Mouse (Mus musculus) Muller cell, postnatal 12 days (primary cell): ENCODE measurements at regions not wholly inside any gene's neighbourhood (a gene's known extent, or its start where the extent isn't known, plus 50 kb on each side); places are given as distances from the start of the nearest gene placed in this dataset.

Experiments used
- DNase-seq: peaks from one replicate; pipeline ENCODE4 v3.0.0-alpha.2; 2015; ENCODE audit errors: inconsistent ontology term

- DNase-seq = no peak
Observed at GRCm38 (mm10) chr3:50939602-50940001, 284.6 kb upstream of the Noct start.

- DNase-seq = no peak
Observed at GRCm38 (mm10) chr3:50940656-50941055, 283.6 kb upstream of the Noct start.

DNA sequence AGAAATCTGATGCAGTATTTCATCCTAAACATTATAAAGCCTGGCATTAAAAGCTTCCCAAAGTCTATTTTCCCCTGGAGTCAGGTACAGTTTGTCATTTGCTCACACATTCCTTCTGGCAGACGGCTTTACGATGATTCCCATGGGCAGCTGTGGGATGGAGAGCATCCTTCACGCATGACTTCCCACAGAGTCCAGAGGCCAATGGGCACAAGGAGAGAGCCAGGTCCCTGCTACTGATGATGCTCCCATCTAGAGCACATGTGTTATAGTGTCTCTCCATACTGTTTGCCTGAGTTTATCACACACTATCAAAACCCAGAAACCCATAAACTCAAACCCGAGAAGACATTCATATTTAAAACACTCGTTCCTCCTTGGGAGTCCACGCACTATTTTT, 270.8 kb upstream of the Noct start:
- peak; percentile 20 for DNase-seq

GRCm38 (mm10) chr3:50970386-50970785, 253.9 kb upstream of the Noct start:
- DNase-seq = peak; percentile 9

DNA sequence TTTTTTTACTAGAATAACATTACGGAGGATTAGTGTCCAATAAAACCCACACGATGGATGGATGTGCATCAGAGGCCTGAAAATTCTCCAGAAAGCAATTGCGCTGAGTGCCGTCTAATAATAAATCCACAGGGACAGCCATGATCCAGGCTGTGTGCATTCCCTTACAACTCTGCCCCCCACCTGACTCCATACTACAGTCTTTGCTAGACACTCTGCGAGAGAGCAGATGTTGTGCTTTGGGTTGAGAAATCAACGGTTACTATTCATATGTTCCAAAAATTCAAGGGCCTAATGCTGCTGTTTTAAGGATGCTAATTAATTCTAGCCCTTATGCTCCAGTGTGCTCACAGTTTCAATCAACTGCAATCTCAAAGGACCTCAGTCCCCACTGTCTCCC, 251.2 kb upstream of the Noct start:
- DNase-seq = no peak

DNA sequence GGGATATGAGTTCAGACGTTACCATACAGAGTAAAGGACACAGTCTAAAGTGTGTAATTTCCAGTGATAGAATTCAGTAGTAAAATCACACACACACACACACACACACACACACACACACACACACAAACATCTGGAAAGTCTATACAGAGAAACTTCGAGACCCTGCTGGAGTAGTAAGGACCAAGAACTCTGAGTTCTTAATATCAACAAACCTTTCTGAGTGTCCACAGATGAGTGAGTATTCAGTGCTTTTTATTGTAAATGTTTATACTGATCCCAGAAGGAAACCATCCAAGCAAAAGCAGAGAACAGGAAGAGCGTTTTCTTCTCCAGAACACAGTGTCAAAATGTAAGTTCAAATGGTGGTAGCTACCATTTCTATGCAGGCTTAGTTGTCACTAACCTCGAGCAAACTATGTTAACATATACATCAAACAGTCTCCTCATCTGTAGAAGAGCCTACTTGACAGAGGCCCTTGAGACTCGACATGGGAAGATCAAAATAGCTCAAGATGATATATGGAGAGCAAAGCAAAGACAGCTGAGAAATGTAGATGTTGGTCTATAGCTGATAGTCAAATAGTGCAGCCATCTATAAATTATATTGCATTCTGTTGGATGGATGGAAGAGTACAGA, 248.0 kb upstream of the Noct start:
- no peak for DNase-seq

GRCm38 (mm10) chr3:50976818-50977217, 247.4 kb upstream of the Noct start:
- DNase-seq = no peak

DNA sequence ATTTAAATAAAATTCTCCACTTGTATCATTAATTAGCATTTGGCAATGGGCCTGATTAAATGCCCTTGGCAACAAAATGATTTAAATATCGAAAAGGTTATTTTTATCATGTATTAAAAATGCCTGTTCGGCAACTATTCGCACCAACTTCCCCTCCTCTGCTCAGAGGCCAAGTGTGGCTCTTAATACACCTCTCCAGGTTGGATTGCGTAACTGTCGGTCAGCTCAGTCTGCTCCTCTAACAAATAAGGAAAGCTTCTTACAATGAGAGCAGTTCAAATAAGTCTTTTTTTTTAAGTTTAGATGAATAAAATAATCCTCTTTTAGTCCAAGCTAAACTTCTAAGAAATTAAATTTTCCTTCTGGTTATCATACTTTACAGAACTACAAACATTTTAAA, 245.6 kb upstream of the Noct start:
- no peak for DNase-seq

GRCm38 (mm10) chr3:50979592-50979991, 244.7 kb upstream of the Noct start:
- no peak for DNase-seq

- no peak for DNase-seq
Observed at GRCm38 (mm10) chr3:50981751-50982150, 242.5 kb upstream of the Noct start.

DNA sequence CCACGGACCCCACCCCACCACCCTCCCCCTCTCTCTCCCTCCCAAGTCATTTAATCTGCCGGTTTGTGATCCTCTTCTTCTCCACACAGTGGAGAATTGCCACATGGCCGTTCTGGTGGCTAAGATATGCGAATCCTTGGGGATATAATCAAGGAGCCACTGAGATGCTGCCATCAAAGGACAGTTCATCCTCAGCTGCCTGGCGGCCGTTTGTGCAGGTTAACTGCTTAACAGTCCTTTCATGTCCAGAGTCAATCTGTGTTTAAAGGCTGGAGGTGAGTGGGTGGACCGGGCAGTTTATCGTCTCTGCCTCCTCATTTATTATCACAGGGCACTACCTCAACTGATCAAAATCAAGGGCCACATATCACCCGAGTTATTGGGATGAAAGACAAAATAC, 241.6 kb upstream of the Noct start:
- DNase-seq = no peak

- DNase-seq = no peak
Observed at GRCm38 (mm10) chr3:50983126-50983525, 241.1 kb upstream of the Noct start.

- DNase-seq = no peak
Observed at GRCm38 (mm10) chr3:50983962-50984765, 240.1 kb upstream of the Noct start.

GRCm38 (mm10) chr3:50987821-50988220, 236.4 kb upstream of the Noct start:
- no peak for DNase-seq

- no peak for DNase-seq
Observed at GRCm38 (mm10) chr3:50990810-50991209, 233.4 kb upstream of the Noct start.

- DNase-seq = no peak
Observed at GRCm38 (mm10) chr3:50992581-50993313, 231.5 kb upstream of the Noct start.

- DNase-seq = no peak
Observed at GRCm38 (mm10) chr3:50999745-51000144, 224.5 kb upstream of the Noct start.

DNA sequence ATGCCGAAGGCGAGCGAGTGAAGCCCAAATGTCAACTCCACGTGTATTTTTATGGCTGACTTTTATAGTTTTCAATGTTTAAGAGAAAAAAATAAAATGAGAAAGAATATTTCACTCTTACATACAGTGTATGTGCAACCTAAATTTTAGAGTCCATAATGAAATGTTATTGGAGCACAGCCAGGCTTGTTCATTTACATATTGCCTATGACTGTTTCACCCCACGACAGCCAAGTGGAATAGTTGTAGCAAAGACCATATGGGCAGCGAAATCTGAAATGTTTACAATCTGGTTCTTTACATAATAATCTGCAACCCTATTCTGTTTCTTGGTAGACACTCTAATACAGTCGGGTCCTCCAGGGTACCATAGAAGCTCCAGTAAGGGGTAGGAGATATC, 223.3 kb upstream of the Noct start:
- no peak for DNase-seq

- peak; percentile 20 for DNase-seq
Observed at GRCm38 (mm10) chr3:51002662-51003061, 221.6 kb upstream of the Noct start.

- no peak for DNase-seq
Observed at GRCm38 (mm10) chr3:51003506-51004170, 220.6 kb upstream of the Noct start.

DNA sequence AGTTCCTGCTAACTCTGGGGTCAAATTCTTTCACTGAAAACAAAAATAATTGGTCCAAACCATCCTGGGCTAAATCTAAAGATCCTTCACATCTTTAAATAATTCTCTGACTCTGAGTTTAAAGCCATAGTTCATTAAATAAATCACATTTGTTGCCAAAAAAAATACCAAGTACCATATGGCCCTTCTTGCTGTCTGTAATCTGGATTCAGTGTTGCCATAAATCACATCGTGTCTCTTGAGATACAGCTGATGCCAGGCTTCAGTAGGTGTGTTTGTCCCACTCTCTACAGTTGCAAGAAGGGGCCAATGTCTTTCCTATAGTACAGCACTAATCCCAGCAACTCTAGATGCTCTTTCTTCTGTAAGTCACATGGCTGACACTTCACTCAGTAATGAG, 220.0 kb upstream of the Noct start:
- no peak for DNase-seq

- no peak for DNase-seq
Observed at GRCm38 (mm10) chr3:51009098-51009497, 215.1 kb upstream of the Noct start.
